Mouse (Mus musculus) liver, postnatal 0 days (tissue): ENCODE data around the gene Tle4. TPM values are rescaled to one million over a fixed set of nuclear protein-coding genes. Genes with fewer than 3 reads are reported as not detected.

Experiments
- ATAC-seq: fragments of 200-750 bp; cut with Nextera tagmentation; 2 replicates; pipeline ENCODE4 v1.8.0; 2017; ENCODE audit warnings: mild to moderate bottlenecking, moderate library complexity
- DNase-seq: peaks from one replicate; pipeline ENCODE4 v3.0.0-alpha.2; 2016
- H3K27ac ChIP-seq: fragments of 300-500 bp; sonication (generic); 2 replicates; pipeline ENCODE4 v1.5.1; 2014; ENCODE audit warnings: antibody characterized with exemption, moderate library complexity, mild to moderate bottlenecking, low read depth
- H3K27me3 ChIP-seq: fragments of 300-500 bp; sonication (generic); 2 replicates; pipeline ENCODE4 v1.6.1; 2014; ENCODE audit warnings: low read length, control low read depth, mixed read lengths; ENCODE audit not compliant: insufficient read depth
- H3K36me3 ChIP-seq: fragments of 300-500 bp; sonication (generic); replicated peaks from 2 replicates; pipeline ENCODE4 v1.6.1; 2014; ENCODE audit warnings: mild to moderate bottlenecking, control low read depth, low read length, moderate library complexity, mixed read lengths; ENCODE audit not compliant: insufficient read depth
- H3K4me1 ChIP-seq: fragments of 300-500 bp; sonication (generic); 2 replicates; pipeline ENCODE4 v1.6.1; 2014; ENCODE audit warnings: antibody characterized with exemption, mild to moderate bottlenecking, control low read depth; ENCODE audit not compliant: insufficient read depth
- H3K4me2 ChIP-seq: fragments of 300-500 bp; sonication (generic); 2 replicates; pipeline ENCODE4 v1.6.1; 2014; ENCODE audit warnings: low read depth, mild to moderate bottlenecking, low read length, moderate library complexity, mixed read lengths
- H3K4me3 ChIP-seq: fragments of 300-500 bp; sonication (generic); 2 replicates; pipeline ENCODE4 v1.5.1; 2014; ENCODE audit warnings: low read depth, low read length
- H3K9ac ChIP-seq: fragments of 300-500 bp; sonication (generic); replicated peaks from 2 replicates; pipeline ENCODE4 v1.6.1; 2014; ENCODE audit warnings: mild to moderate bottlenecking, moderate library complexity
- H3K9me3 ChIP-seq: fragments of 300-500 bp; sonication (generic); 2 replicates; pipeline ENCODE4 v1.6.1; 2016; ENCODE audit warnings: mild to moderate bottlenecking, control low read depth, low read length, mixed read lengths
- CTCF ChIP-seq: sonication (generic); IDR thresholded peaks from 2 replicates; pipeline ENCODE4 v1.5.1; 2016; ENCODE audit warnings: antibody characterized with exemption, low read depth
- EP300 ChIP-seq: IDR thresholded peaks from 2 replicates; pipeline ENCODE4 v1.6.1; 2016; ENCODE audit warnings: antibody characterized with exemption, low read depth, mild to moderate bottlenecking
- WGBS: fragments of 180-500 bp; shearing (Covaris S2); extraction: QIAGEN DNeasy Blood & Tissue Kit; methylation state at CpG from one replicate; pipeline ENCODE4 v1.1.7; 2014; ENCODE audit not compliant: insufficient replicate concordance; 5-methylcytosine and 5-hydroxymethylcytosine counted together
- polyA plus RNA-seq: library from polyadenylated mRNA; unstranded; fragments of >200 nt; fragmentation: Nextera tagmentation; extraction: Ambion mirVana; gene quantifications from 2 replicates; pipeline ENCODE4 v1.2.1, GENCODE M21; 2015

Tle4 gene
- polyA plus RNA-seq, 1 experiment from 2014 or later: 3.1 TPM

DNA sequence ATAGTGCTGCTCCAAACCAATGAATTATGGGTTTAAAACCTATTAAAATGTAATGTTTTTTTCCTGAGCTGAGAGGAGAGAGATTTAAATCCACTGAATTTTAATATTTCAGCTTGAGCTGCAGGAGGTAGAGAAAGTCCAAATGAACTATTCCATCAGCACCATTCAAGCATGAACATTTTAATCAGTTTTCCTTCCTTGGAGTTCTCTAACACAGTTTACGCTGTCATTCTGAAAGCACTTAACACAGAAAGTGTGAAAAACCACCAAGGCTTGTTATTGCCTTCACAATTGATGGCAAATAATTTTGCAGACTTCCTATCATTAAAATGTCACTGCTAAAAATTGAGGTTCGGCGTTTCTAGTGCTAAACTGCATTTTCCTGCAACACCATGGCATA lies 57.2 kb downstream of the Tle4 start:
- no peak for TF ChIP-seq EP300
- TF ChIP-seq CTCF: no peak
- H3K9ac ChIP-seq: no peak overlapping the region
- no peaks in the 10 kb centered on the region for H3K9me3 ChIP-seq
- DNase-seq (no peak), ATAC-seq (no peak)
- H3K4me1 ChIP-seq: 0 out of 2 replicates have a peak, but pooled peaks cover 2% of the 10 kb centered on the region
- 84% methylated on average over 3 of the region's 3 CpGs for WGBS
- H3K27ac ChIP-seq: no peak overlapping the region
- no peaks in the 10 kb centered on the region; the same call in 1 of the 2 replicates for H3K36me3 ChIP-seq
- H3K27me3 ChIP-seq: no peaks in the 10 kb centered on the region
- no peak overlapping the region for H3K4me3 ChIP-seq
- H3K4me2 ChIP-seq: no peak overlapping the region

DNA sequence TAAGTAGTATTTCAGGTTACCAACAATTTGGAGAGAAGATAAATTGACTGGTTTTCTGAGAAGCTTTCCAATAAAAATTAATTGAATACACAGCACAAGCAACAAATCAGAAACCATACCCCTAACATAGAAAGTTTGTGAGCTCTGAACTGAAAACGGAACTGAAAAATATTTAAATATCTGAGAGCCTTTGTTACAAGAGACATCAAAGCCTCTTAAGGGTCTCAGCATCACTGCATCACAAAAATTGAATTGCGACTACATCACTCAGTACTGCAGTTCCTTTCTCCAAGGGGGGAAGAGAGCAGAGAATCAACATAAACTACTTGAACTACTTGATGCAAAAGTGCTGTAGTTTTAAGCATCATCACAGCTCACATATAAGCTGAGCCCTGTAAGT lies 61.2 kb downstream of the Tle4 start:
- H3K36me3 ChIP-seq: no peaks in the 10 kb centered on the region
- H3K4me3 ChIP-seq: no peak overlapping the region
- WGBS: 83% methylated on average over 2 of the region's 2 CpGs
- no peaks in the 10 kb centered on the region for H3K9me3 ChIP-seq
- TF ChIP-seq EP300: no peak
- no peak for TF ChIP-seq CTCF
- ATAC-seq (no peak), DNase-seq (no peak)
- H3K4me1 ChIP-seq: no peaks in the 10 kb centered on the region
- H3K9ac ChIP-seq: no peak overlapping the region
- H3K27ac ChIP-seq: no peak overlapping the region
- no peak overlapping the region for H3K4me2 ChIP-seq
- no peaks in the 10 kb centered on the region for H3K27me3 ChIP-seq

DNA sequence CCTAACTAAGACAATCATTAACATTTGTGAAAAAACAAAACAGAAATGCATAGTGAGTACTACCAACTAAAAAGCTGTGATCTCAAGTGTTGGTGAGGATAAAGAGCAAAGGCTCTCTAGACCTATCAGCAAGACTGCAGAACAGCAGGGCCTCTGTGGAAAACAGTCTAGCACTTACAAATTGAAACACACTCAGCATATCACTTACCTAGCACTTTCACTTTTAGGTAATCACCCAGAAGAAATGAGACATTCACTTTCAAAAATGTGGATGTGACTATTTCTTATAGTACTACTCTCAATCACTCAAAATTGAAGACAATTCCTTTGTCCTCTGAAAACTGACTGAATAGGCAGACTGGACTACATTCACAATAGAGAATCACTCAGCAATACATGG lies 63.4 kb downstream of the Tle4 start:
- no peak for TF ChIP-seq CTCF
- no peak for TF ChIP-seq EP300
- no peaks in the 10 kb centered on the region for H3K36me3 ChIP-seq
- H3K9me3 ChIP-seq: no peaks in the 10 kb centered on the region
- H3K4me2 ChIP-seq: no peak overlapping the region
- no peaks in the 10 kb centered on the region for H3K27me3 ChIP-seq
- no peak overlapping the region for H3K9ac ChIP-seq
- H3K4me1 ChIP-seq: no peaks in the 10 kb centered on the region
- H3K27ac ChIP-seq: no peak overlapping the region
- no peak for DNase-seq
- no peak for ATAC-seq
- no peak overlapping the region for H3K4me3 ChIP-seq

DNA sequence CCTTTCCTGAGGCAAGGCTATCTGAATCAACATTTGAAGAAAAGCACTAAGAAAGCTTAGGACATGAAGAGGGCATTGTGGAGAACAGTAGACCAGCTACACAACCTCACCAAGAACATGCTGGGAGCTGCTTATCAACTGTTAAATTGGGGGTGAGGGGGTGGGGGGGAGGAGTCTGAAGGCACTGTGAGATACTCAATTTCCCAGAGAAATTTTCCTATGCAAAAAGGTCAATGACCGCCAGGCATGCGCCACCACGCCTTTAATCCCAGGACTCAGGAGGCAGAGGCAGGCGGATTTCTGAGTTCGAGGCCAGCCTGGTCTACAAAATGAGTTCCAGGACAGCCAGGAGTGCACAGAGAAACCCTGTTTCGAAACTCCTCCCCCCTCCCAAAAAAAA lies 65.0 kb downstream of the Tle4 start:
- 92% methylated on average over 6 of the region's 6 CpGs for WGBS
- TF ChIP-seq CTCF (no peak), EP300 (no peak)
- no peak overlapping the region for H3K4me2 ChIP-seq
- no peak for ATAC-seq
- H3K27me3 ChIP-seq: no peaks in the 10 kb centered on the region
- no peak overlapping the region for H3K27ac ChIP-seq
- H3K4me1 ChIP-seq: no peaks in the 10 kb centered on the region
- no peak overlapping the region for H3K4me3 ChIP-seq
- no peak for DNase-seq
- no peaks in the 10 kb centered on the region for H3K9me3 ChIP-seq
- no peaks in the 10 kb centered on the region for H3K36me3 ChIP-seq
- no peak overlapping the region for H3K9ac ChIP-seq

DNA sequence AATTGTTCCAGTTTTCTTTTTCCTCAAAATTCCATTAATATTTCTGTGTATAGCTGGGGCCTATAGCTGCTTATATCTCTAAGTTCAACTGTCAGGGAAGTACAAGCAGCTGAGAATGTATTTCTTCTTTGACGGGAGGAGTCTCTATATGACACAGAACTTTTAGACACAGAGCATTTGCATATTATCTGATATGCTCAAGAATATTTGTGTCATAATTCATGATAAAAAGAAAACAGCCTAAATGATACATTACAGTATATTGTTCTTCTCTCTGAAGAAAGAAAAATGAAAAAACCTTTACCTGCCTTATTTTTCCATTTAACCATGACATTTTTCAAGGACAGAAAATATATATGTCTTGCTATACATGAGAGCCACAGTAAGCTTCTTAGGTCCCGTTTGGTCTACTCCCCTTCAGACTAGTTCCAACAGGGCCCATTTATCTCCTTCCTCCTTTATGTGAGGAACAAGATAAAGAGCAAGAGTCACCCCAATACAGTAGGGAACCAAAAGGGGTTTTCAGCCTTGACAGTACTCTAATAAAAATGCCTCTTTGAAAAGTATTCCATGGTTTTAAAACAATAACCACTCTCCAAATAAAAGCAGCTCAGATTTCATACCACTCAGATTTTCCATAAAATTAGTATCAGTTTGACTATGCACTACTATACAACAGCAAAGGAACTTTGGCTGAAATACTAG lies 77.6 kb downstream of the Tle4 start:
- no peak overlapping the region for H3K4me3 ChIP-seq
- no peak overlapping the region for H3K9ac ChIP-seq
- no peak overlapping the region for H3K4me2 ChIP-seq
- no peak for ATAC-seq
- H3K27me3 ChIP-seq: no peaks in the 10 kb centered on the region
- H3K4me1 ChIP-seq: no peaks in the 10 kb centered on the region
- no peak for DNase-seq
- 39% methylated on average over 2 of the region's 2 CpGs for WGBS
- H3K36me3 ChIP-seq: no peaks in the 10 kb centered on the region
- no peak overlapping the region for H3K27ac ChIP-seq
- H3K9me3 ChIP-seq: no peaks in the 10 kb centered on the region
- TF ChIP-seq EP300 (no peak), CTCF (no peak)

DNA sequence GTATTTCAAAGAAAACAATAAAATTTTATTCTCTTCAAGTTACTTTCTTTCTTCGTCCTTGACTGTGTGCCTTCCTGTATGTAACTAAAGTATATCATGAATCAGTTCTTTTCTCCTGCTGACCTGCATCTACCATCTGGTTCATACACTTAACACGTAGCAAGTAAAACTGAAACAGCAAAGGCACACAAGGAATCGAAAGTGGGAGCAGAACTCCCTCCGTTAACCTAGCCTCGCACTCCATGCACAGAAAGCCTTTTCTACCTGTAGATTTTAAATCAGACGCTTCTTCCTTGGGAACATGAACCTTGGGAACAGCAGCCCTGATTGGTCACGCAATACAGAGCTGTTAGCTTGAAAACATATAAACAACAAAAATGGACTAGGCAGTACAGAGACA lies 78.7 kb downstream of the Tle4 start:
- no peak for DNase-seq
- no peak overlapping the region for H3K4me2 ChIP-seq
- H3K4me1 ChIP-seq: no peaks in the 10 kb centered on the region
- TF ChIP-seq EP300: no peak
- no peak for TF ChIP-seq CTCF
- H3K9ac ChIP-seq: no peak overlapping the region
- ATAC-seq: no peak
- no peaks in the 10 kb centered on the region; the same call in 1 of the 2 replicates for H3K36me3 ChIP-seq
- no peaks in the 10 kb centered on the region for H3K9me3 ChIP-seq
- H3K27me3 ChIP-seq: no peaks in the 10 kb centered on the region
- WGBS: 92% methylated on average over 7 of the region's 7 CpGs
- no peak overlapping the region for H3K4me3 ChIP-seq
- H3K27ac ChIP-seq: no peak overlapping the region
